Mouse (Mus musculus): ENCODE results near the gene Stk33. TPM values are rescaled to one million over a fixed set of nuclear protein-coding genes. Genes with fewer than 3 reads are reported as not detected.

Stk33 gene
- polyA plus RNA-seq, 1 experiment from 2014 or later, result 5.0 TPM

- ATAC-seq (ENCODE audit: low read depth), result no peak
- Histone ChIP-seq H3K9me3 (ENCODE audit: control insufficient read depth, low read length) (no peaks in the 10 kb centered on the region), H3K4me3 (ENCODE audit: low read length) (no peak overlapping the region), H3K4me1 (replicated peaks; ENCODE audit: control insufficient read depth, insufficient read depth, low read length) (peaks cover 4% of the 10 kb centered on the region; the same call in 1 of the 2 replicates), H3K27me3 (ENCODE audit: control insufficient read depth, insufficient read depth, low read depth, low read length) (no peaks in the 10 kb centered on the region), H3K36me3 (ENCODE audit: control insufficient read depth, insufficient read depth, low read length) (no peaks in the 10 kb centered on the region), H3K4me2 (ENCODE audit: low read depth, low read length) (no peak overlapping the region), H3K9ac (ENCODE audit: low read length) (no peak overlapping the region), H3K27ac (ENCODE audit: low read length) (no peak overlapping the region)
- 30% methylated on average over 3 of the region's 3 CpGs for WGBS
Observed at GRCm38 (mm10) chr7:109274289-109274688, 164.6 kb downstream of the Stk33 start.

DNA sequence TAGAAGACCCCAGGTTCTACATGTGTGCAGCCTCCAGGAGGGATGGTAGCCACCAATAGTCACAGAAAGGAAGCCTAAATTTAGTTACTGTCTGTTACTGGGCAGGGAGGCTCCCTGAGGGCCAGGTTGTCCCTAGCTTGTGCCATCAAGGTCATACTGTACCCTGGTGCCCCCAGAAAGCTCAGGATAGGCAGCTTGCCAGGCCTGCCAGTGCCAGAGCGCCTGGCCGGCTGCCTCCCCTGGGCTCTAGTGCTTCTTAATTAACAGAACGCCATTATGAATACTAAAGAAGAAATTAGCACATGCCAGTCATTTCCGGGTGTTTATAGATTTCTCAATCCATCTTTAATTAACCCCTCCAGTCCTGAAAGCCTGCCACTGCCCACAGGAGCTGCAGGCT is 169.8 kb downstream of the Stk33 start:
- Histone ChIP-seq H3K4me3 (ENCODE audit: low read length) (no peak overlapping the region), H3K4me2 (ENCODE audit: low read depth, low read length) (no peak overlapping the region), H3K36me3 (ENCODE audit: control insufficient read depth, insufficient read depth, low read length) (no peaks in the 10 kb centered on the region), H3K27ac (ENCODE audit: low read length) (no peak overlapping the region), H3K27me3 (ENCODE audit: control insufficient read depth, insufficient read depth, low read depth, low read length) (no peaks in the 10 kb centered on the region), H3K4me1 (replicated peaks; ENCODE audit: control insufficient read depth, insufficient read depth, low read length) (no peaks in the 10 kb centered on the region), H3K9me3 (ENCODE audit: control insufficient read depth, low read length) (no peaks in the 10 kb centered on the region), H3K9ac (ENCODE audit: low read length) (no peak overlapping the region)
- 76% methylated on average over 4 of the region's 4 CpGs for WGBS
- no peak for ATAC-seq (ENCODE audit: low read depth)

DNA sequence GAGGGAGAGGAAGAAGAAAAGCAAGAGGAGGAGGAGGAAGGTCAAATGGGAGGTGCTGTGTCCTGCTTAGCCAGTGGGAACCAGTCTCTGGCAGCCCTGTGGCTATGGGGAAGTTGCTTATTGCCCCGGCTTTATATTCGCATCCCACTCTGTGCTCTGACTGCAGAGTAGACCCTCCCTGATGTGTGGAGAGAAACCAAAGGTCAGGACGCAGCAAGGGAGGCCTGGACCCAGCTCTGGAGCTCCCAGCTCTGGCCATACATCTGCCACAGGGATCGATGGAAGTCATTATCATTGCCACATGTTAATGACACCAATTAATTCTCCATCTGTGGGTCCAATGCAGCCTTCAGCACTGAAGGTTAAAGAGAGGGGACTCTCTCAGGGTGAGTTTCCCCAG is 171.5 kb downstream of the Stk33 start:
- Histone ChIP-seq H3K27me3 (ENCODE audit: control insufficient read depth, insufficient read depth, low read depth, low read length) (no peaks in the 10 kb centered on the region), H3K4me3 (ENCODE audit: low read length) (no peak overlapping the region), H3K4me1 (replicated peaks; ENCODE audit: control insufficient read depth, insufficient read depth, low read length) (no peaks in the 10 kb centered on the region), H3K36me3 (ENCODE audit: control insufficient read depth, insufficient read depth, low read length) (no peaks in the 10 kb centered on the region), H3K9me3 (ENCODE audit: control insufficient read depth, low read length) (no peaks in the 10 kb centered on the region), H3K27ac (ENCODE audit: low read length) (no peak overlapping the region), H3K9ac (ENCODE audit: low read length) (no peak overlapping the region), H3K4me2 (ENCODE audit: low read depth, low read length) (no peak overlapping the region)
- WGBS, result 58% methylated on average over 4 of the region's 4 CpGs
- no peak for ATAC-seq (ENCODE audit: low read depth)

- 44% methylated on average over 1 of the region's 1 CpGs for WGBS
- no peaks in the 10 kb centered on the region for H3K9me3 ChIP-seq (ENCODE audit: control insufficient read depth, low read length)
Observed at GRCm38 (mm10) chr7:109266181-109266580, 172.7 kb downstream of the Stk33 start.

GRCm38 (mm10) chr7:109265606-109266005 is 173.3 kb downstream of the Stk33 start:
- Histone ChIP-seq H3K36me3 (ENCODE audit: control insufficient read depth, insufficient read depth, low read length) (no peaks in the 10 kb centered on the region), H3K27me3 (ENCODE audit: control insufficient read depth, insufficient read depth, low read depth, low read length) (no peaks in the 10 kb centered on the region), H3K4me3 (ENCODE audit: low read length) (no peak overlapping the region), H3K4me1 (replicated peaks; ENCODE audit: control insufficient read depth, insufficient read depth, low read length) (no peaks in the 10 kb centered on the region), H3K4me2 (ENCODE audit: low read depth, low read length) (no peak overlapping the region), H3K9me3 (ENCODE audit: control insufficient read depth, low read length) (no peaks in the 10 kb centered on the region), H3K27ac (ENCODE audit: low read length) (no peak overlapping the region), H3K9ac (ENCODE audit: low read length) (no peak overlapping the region)
- 78% methylated on average over 5 of the region's 5 CpGs for WGBS
- no peak for ATAC-seq (ENCODE audit: low read depth)

More at GRCm38 (mm10) chr7:109266181-109266580, 172.7 kb downstream of the Stk33 start:
- H3K4me1 ChIP-seq (replicated peaks; ENCODE audit: control insufficient read depth, insufficient read depth, low read length), result no peaks in the 10 kb centered on the region
- no peaks in the 10 kb centered on the region for H3K27me3 ChIP-seq (ENCODE audit: control insufficient read depth, insufficient read depth, low read depth, low read length)
- no peak overlapping the region for H3K9ac ChIP-seq (ENCODE audit: low read length)
- H3K27ac ChIP-seq (ENCODE audit: low read length), result no peak overlapping the region
- H3K4me2 ChIP-seq (ENCODE audit: low read depth, low read length), result no peak overlapping the region
- H3K4me3 ChIP-seq (ENCODE audit: low read length), result no peak overlapping the region
- ATAC-seq (ENCODE audit: low read depth), result no peak
- H3K36me3 ChIP-seq (ENCODE audit: control insufficient read depth, insufficient read depth, low read length), result no peaks in the 10 kb centered on the region

DNA sequence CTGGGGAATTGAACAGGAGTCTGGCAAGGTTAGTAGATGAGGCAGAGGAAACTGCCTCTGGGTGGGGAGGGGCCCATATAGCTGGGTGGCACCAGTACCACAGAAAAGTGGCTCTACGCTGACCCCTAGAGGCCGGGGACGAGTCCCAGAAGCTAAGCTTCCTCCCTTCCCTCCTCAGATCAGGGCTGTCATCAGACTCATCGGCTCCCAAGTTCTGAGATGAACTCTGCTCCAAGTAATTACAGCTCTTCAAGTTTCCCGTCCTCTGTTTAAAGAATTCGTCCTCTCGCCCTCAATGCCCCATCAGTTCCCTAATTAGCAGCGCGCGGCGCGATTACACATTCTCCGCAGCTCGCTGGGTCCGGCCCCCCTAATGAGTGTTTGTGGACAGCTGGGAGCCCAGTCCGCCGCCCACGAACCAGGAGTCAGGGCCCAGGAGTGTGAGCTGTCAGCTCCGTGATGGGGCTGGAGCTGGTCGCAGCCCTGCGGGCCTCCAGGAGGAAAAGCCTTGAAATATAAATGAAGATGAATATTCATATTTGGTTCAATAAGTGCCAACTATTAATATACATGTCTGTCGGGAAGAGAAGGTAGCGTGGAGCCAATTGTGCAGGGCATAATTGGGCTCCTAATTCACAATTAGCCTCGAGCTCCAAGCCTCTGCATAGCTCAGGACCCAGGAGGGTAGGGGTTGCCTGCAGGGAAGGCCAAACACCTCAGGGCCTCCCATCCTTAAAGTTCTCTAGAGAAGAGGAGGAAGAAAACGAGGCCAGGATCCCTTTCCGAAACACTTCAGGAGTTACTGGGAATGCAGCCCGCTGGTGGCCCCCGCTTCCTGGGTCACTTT is 183.2 kb downstream of the Stk33 start:
- Histone ChIP-seq H3K4me2 (ENCODE audit: low read depth, low read length) (peak overlapping the region; percentile 49), H3K9ac (ENCODE audit: low read length) (peak overlapping the region; percentile 43; the same call in 1 of the 2 replicates), H3K36me3 (ENCODE audit: control insufficient read depth, insufficient read depth, low read length) (no peaks in the 10 kb centered on the region), H3K27me3 (ENCODE audit: control insufficient read depth, insufficient read depth, low read depth, low read length) (no peaks in the 10 kb centered on the region), H3K4me3 (ENCODE audit: low read length) (peak overlapping the region; percentile 30), H3K9me3 (ENCODE audit: control insufficient read depth, low read length) (no peaks in the 10 kb centered on the region), H3K4me1 (replicated peaks; ENCODE audit: control insufficient read depth, insufficient read depth, low read length) (no peaks in the 10 kb centered on the region; the same call in 1 of the 2 replicates), H3K27ac (ENCODE audit: low read length) (no peak overlapping the region)
- ATAC-seq (ENCODE audit: low read depth), result peak; percentile 68; the same call in 1 of the 2 replicates
- 25% methylated on average over 28 of the region's 28 CpGs for WGBS

GRCm38 (mm10) chr7:109251418-109251817 is 187.5 kb downstream of the Stk33 start:
- no peak overlapping the region for H3K9ac ChIP-seq (ENCODE audit: low read length)
- WGBS, result 85% methylated on average over 3 of the region's 3 CpGs
- no peaks in the 10 kb centered on the region; the same call in 1 of the 2 replicates for H3K4me1 ChIP-seq (replicated peaks; ENCODE audit: control insufficient read depth, insufficient read depth, low read length)
- H3K4me2 ChIP-seq (ENCODE audit: low read depth, low read length), result no peak overlapping the region
- no peak for ATAC-seq (ENCODE audit: low read depth)
- H3K27me3 ChIP-seq (ENCODE audit: control insufficient read depth, insufficient read depth, low read depth, low read length), result no peaks in the 10 kb centered on the region
- H3K9me3 ChIP-seq (ENCODE audit: control insufficient read depth, low read length), result no peaks in the 10 kb centered on the region
- no peak overlapping the region for H3K4me3 ChIP-seq (ENCODE audit: low read length)
- H3K27ac ChIP-seq (ENCODE audit: low read length), result no peak overlapping the region
- no peaks in the 10 kb centered on the region for H3K36me3 ChIP-seq (ENCODE audit: control insufficient read depth, insufficient read depth, low read length)

GRCm38 (mm10) chr7:109244776-109245175 is 194.1 kb downstream of the Stk33 start:
- Histone ChIP-seq H3K27ac (ENCODE audit: low read length) (no peak overlapping the region), H3K4me3 (ENCODE audit: low read length) (no peak overlapping the region)
- 90% methylated on average over 10 of the region's 10 CpGs for WGBS

GRCm38 (mm10) chr7:109241313-109241712 is 197.6 kb downstream of the Stk33 start:
- WGBS, result 15% methylated on average over 19 of the region's 19 CpGs
- Histone ChIP-seq H3K4me1 (replicated peaks; ENCODE audit: control insufficient read depth, insufficient read depth, low read length) (no peaks in the 10 kb centered on the region), H3K27me3 (ENCODE audit: control insufficient read depth, insufficient read depth, low read depth, low read length) (no peaks in the 10 kb centered on the region), H3K4me3 (ENCODE audit: low read length) (no peak overlapping the region), H3K9me3 (ENCODE audit: control insufficient read depth, low read length) (no peaks in the 10 kb centered on the region), H3K27ac (ENCODE audit: low read length) (no peak overlapping the region), H3K4me2 (ENCODE audit: low read depth, low read length) (no peak overlapping the region), H3K36me3 (ENCODE audit: control insufficient read depth, insufficient read depth, low read length) (no peaks in the 10 kb centered on the region), H3K9ac (ENCODE audit: low read length) (no peak overlapping the region)
- ATAC-seq (ENCODE audit: low read depth), result no peak; the same call in 1 of the 2 replicates

More at GRCm38 (mm10) chr7:109244776-109245175, 194.1 kb downstream of the Stk33 start:
- ATAC-seq (ENCODE audit: low read depth), result no peak
- H3K9me3 ChIP-seq (ENCODE audit: control insufficient read depth, low read length), result no peaks in the 10 kb centered on the region
- no peaks in the 10 kb centered on the region for H3K27me3 ChIP-seq (ENCODE audit: control insufficient read depth, insufficient read depth, low read depth, low read length)
- no peak overlapping the region for H3K9ac ChIP-seq (ENCODE audit: low read length)
- no peak overlapping the region for H3K4me2 ChIP-seq (ENCODE audit: low read depth, low read length)
- H3K4me1 ChIP-seq (replicated peaks; ENCODE audit: control insufficient read depth, insufficient read depth, low read length), result no peaks in the 10 kb centered on the region
- no peaks in the 10 kb centered on the region for H3K36me3 ChIP-seq (ENCODE audit: control insufficient read depth, insufficient read depth, low read length)

Data from lung, embryonic 16.5 days (tissue).